Mouse (Mus musculus): ENCODE measurements around the gene Glrp1.

Gene Glrp1

DNA sequence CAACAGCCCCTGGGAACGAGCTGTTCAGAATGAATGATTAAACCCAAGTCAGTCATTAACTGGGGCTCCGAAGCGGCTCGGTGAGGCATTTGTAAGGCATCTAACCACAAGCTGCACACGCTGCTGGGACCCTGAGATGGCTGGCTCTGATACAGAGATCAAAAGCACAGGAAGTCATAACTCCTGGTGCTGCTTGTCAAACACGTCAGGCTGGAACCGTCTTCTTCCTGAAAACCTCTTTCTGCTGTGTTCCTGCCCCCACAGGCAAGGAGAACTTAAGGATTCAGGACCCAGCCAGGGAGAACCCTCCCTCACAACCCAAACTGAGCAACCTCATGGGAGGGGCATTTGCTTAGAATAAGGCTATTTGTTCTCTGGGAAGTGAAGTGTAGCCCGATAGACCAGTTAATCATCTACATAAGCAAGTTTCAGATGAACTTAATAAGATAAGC lies 34.3 kb downstream of the Glrp1 start:
- CTCF ChIA-PET, result interaction anchor here in 2 of 4 experiments (0.9 to 3.4 kb wide), 5 partner anchors 10 to 230 kb away, joined by 3 to 20 read pairs (median 7); no protein-coding TSS in a partner anchor
- POLR2A ChIA-PET, result interaction anchor here in 2 of 4 experiments (0.6 to 20.5 kb wide), 12 partner anchors 9 to 226 kb away, joined by 3 to 243 read pairs (median 6); no protein-coding TSS in a partner anchor

DNA sequence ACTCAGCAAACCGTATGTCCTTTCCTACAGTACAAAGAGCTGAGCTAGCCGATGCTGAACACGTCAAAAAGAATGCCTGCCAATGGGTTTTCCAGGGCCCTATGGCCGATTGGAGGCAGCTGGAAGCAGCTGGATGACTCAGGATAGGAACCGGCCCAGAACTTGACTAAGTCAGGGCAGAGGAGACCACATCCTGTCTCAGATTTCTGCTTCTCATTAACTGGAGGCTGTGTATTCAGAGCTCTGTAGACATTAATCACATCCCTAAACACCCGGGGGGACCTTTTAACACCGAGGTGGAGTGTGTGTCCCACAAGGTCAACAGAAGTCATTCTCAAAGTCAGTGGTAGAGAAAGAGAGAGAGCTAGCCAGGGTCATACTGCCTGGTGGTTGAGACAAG lies 35.3 kb downstream of the Glrp1 start:
- POLR2A ChIA-PET, result interaction anchor here (0.6 to 20.5 kb wide), 15 partner anchors 10 to 595 kb away, joined by 3 to 243 read pairs (median 4); partner anchors contain the start of gene Sh3bp4 (in 1 of the 4)
- CTCF ChIA-PET, result interaction anchor here in 3 of 4 experiments (0.9 to 3.4 kb wide), 6 partner anchors 9 to 231 kb away, joined by 3 to 20 read pairs (median 6); no protein-coding TSS in a partner anchor

DNA sequence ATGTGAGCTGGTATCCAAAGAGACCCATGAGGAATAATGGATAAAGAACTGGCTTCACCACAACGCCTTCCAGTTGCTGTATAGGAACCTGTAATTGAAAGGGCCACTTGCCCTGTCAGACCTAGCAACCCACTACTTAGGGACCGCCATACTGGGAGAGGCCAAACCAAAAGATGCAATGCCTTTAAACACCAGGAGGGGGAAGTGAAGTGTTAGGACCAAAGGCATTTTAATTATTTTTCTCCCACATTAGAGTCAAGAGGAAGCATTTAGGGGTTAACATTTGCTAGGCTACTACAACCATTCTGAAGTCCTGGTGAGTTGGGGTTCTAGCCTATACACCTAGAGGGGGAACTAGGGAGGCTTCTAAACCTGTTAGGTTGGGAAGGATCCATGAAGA lies 36.0 kb downstream of the Glrp1 start:
- CTCF ChIA-PET, result interaction anchor here in 3 of 4 experiments (0.5 to 3.4 kb wide), 5 partner anchors 8 to 23 kb away, joined by 3 to 20 read pairs (median 4); no protein-coding TSS in a partner anchor
- POLR2A ChIA-PET, result interaction anchor here in 2 of 4 experiments (1.1 to 20.5 kb wide), 9 partner anchors 9 to 41 kb away, joined by 3 to 243 read pairs (median 6); no protein-coding TSS in a partner anchor

DNA sequence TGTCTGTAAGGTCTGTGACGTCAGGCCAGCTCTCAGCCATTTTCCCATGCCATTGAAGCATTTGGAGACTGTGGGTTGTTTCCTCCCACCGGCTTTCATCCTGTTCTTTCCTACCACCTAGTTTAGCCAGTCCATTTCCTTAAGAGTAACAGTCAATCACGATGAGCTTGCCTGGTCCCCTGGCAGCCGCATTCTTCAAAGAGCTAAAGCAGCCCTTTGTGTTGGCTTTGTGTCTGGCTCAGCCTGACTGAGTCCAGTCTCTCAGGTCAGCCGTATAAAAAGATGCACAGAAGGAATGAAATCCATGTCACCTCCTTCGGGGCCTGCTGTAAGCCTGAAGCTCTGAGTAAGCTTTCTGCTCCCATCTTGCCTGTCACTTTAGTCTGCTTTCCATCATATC lies 37.6 kb downstream of the Glrp1 start:
- CTCF ChIA-PET, result interaction anchor here in 1 of 4 experiments (0.9 to 1.3 kb wide), 2 partner anchors 16 to 270 kb away, joined by 3 read pairs; no protein-coding TSS in a partner anchor
- POLR2A ChIA-PET, result interaction anchor here in 3 of 4 experiments (0.6 to 20.5 kb wide), 11 partner anchors 7 to 725 kb away, joined by 3 to 243 read pairs (median 4); no protein-coding TSS in a partner anchor

DNA sequence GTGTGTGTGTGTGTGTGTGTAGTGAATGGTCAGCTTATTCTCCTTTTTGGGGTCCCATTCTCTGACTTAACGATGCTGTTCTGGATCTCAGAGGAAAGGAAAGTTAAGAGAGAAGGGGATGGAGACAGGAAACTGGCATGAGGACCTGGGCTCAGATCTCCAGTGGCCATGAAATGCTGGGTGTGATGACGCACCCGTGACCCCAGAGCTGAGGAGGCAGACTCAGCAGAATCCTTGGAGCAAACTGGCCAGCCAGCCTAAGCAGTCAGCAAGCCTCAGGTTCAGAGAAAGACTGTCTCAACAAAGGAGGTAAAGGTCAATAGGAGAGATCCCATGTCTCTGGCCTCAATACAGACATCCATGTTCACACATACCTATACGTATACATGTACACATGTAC lies 40.1 kb downstream of the Glrp1 start:
- POLR2A ChIA-PET, result interaction anchor here in 3 of 4 experiments (0.6 to 20.5 kb wide), 7 partner anchors 11 to 286 kb away, joined by 3 to 243 read pairs (median 3); no protein-coding TSS in a partner anchor

DNA sequence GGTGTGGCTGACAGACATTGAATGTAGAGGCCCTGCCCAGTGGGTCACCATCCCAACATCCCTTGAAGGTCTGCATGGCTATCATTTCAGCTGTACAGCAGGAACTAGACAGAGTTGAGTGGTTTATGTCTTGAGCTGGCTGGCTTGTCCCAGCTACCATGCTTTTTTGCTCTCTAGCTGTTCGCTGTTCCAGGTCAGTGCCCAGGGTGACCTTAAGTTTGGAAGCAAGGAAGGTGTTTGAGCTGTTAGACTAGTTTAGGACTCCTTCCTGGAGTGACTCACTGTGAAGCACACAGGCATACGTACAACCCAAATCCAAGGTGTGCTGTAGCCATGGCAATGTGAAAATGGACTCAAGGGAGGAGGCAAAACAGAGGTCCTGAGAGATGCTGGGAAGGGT lies 41.5 kb downstream of the Glrp1 start:
- POLR2A ChIA-PET, result interaction anchor here in 2 of 4 experiments (0.7 to 20.5 kb wide), 8 partner anchors 9 to 234 kb away, joined by 3 to 243 read pairs (median 4); partner anchors contain the start of gene Arl4c (in 1 of the 2)
- CTCF ChIA-PET, result no interaction called here

More for the DNA sequence above, 40.1 kb downstream of the Glrp1 start:
- CTCF ChIA-PET, result interaction anchor here in 1 of 4 experiments (1.6 kb wide), 1 partner anchor 14 kb away, joined by 3 read pairs; no protein-coding TSS in a partner anchor

DNA sequence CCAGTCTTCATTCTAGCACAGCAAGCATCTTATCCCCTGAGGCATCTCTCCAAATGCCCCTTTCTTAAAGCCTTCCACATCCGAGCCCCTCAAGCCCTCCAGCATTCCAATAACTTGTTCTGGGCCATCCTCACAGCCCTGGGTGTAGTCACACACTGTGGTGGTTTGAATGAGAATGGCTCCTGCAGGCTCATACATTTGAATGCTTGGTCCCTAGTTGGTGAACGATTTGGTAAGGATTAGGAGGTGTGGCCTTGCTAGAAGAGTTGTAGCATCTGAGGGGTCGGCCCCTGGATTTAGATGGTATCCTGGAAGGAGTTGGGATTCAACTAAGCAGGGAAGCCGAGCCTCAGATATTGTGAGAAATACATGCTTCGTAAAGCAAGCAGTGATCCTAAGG lies 42.0 kb downstream of the Glrp1 start:
- CTCF ChIA-PET, result no interaction called here
- POLR2A ChIA-PET, result interaction anchor here in 2 of 4 experiments (0.7 to 20.5 kb wide), 10 partner anchors 9 to 338 kb away, joined by 3 to 243 read pairs (median 6); partner anchors contain the start of gene Arl4c (in 1 of the 2)

DNA sequence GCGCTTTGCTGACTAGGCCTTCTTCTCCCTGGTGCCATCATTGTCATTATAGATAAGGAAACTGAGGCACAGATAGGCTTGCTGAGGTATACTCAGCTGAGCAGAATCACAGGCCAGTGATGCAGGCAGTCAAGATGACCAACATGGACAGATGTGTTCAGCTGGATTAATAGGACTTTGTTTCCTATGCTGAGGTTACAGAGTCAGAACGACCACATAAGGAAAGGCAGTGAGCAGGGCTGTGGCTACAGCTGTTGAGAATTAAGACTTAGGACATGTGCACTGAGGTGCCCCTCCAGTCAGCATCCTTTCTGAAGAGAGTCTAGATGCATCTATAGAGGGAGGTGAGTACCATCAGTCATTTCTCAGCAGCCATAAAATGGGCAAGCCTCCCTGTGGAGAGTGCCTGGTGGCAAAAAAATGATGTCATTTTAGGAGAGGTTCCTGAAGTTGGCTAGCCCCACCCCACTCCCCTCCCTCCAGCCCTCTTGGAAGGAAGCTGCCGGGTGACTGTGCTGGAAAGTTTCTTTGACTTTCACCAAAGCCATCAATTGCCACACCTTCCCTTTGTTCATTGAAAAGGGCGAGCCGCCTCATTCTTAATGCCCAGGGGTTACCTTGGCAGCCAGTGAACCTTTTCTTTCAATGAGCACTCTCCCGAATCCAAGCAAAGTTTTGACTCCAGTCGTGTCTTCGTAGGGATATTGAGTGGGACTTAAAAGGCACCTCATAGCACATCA lies 43.4 kb downstream of the Glrp1 start:
- POLR2A ChIA-PET, result interaction anchor here in 3 of 4 experiments (0.6 to 20.5 kb wide), 25 partner anchors 8 to 1101 kb away, joined by 3 to 243 read pairs (median 6); partner anchors contain the start of gene Arl4c (in 2 of the 3)
- CTCF ChIA-PET, result interaction anchor here (0.6 to 2.8 kb wide), 14 partner anchors 8 to 276 kb away, joined by 3 to 13 read pairs (median 4); no protein-coding TSS in a partner anchor

DNA sequence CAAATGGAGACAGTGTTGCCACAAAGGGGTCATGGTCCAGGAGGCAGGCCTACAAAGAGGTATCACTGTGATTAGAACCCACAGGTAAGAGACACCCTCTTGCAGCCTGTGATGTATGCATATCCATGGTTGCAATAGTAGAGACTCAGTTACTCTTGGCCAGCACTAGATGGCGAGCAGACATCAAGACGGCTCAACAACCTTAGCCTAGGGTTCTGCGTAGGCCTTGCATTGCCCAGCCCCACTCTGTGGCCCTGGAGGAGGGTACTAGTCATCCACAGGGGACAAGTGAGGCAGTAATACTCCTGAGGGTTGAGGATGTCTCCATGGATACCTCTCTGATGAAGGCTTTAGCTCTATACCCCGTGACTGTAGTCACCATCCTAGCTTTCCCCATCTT lies 44.1 kb downstream of the Glrp1 start:
- ChIA-PET POLR2A (interaction anchor here in 3 of 4 experiments (0.6 to 20.5 kb wide), 22 partner anchors 8 to 1100 kb away, joined by 3 to 243 read pairs (median 8); partner anchors contain the start of gene Arl4c (in 2 of the 3)), CTCF (interaction anchor here (1.0 to 2.8 kb wide), 8 partner anchors 9 to 240 kb away, joined by 3 to 13 read pairs (median 6); no protein-coding TSS in a partner anchor)

DNA sequence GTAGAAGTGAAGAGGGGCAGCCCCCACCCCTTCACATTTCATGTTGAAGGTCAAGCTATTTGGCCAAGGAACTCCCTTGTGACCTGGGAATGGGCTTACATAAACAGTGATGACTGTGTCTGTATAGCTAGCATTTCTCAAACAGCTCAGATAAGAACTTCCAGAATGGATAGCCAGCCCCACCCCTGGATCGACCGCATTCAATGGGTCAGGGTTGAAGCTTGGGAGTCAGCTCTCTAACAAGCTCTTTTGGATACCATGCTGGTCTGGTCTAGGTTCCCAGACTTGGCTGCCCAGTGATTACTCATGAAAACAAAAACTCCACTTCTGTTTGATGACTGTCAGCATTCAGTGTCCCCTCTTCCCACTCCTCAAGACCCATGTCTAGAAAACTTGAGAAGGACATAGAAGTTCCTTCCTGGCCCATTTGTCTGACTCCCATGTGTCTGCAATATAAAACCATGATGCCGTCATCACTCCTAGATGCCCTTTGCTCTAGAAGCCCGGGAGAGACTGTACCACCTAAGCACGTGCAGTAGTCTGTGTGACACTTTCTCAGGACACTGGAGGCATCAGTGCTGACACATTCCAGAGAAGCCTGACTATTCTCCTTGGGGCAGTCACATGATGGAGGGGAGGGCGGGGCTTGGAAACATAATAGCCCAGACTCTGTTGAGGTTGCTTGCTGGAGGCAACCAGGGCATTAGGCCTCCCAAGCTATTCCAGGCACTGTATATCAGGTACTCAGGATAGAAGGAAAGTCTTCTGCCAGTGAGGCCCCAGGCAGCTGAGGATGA lies 45.6 kb downstream of the Glrp1 start:
- POLR2A ChIA-PET, result interaction anchor here (0.6 to 20.5 kb wide), 62 partner anchors 8 to 1938 kb away, joined by 3 to 243 read pairs (median 4); partner anchors contain the start of genes Arl4c (in 2 of the 4), Glrp1 (in 1 of the 4), Ptma (in 1 of the 4) and Sh3bp4 (in 1 of the 4)

DNA sequence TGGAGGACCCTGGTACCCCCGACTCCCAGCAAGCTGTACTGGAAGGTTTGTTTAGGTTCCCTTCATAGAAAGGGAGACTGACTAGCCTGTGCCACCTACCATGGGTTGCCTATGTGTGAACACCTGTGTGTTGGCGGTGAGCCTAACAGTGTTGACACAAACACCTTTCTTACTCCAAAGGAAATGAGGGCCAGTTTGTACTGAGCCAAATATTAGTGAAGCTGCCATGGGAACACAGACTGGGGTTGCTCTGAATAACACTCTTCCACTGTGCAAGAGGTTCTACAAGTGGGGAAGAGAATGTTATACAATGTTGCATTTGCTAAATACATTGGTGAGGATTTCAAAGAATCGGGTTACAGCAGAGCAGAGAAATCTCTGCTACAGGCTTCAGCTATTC lies 46.6 kb downstream of the Glrp1 start:
- ChIA-PET POLR2A (interaction anchor here in 3 of 4 experiments (0.7 to 20.5 kb wide), 33 partner anchors 8 to 1937 kb away, joined by 3 to 243 read pairs (median 4); partner anchors contain the start of genes Glrp1 (in 1 of the 3) and Ptma (in 1 of the 3)), CTCF (interaction anchor here in 1 of 4 experiments (2.2 kb wide), 1 partner anchor 242 kb away, joined by 7 read pairs; no protein-coding TSS in a partner anchor)

More for the DNA sequence above, 45.6 kb downstream of the Glrp1 start:
- CTCF ChIA-PET, result interaction anchor here in 3 of 4 experiments (0.6 to 2.8 kb wide), 6 partner anchors 8 to 241 kb away, joined by 3 to 13 read pairs (median 6); no protein-coding TSS in a partner anchor

DNA sequence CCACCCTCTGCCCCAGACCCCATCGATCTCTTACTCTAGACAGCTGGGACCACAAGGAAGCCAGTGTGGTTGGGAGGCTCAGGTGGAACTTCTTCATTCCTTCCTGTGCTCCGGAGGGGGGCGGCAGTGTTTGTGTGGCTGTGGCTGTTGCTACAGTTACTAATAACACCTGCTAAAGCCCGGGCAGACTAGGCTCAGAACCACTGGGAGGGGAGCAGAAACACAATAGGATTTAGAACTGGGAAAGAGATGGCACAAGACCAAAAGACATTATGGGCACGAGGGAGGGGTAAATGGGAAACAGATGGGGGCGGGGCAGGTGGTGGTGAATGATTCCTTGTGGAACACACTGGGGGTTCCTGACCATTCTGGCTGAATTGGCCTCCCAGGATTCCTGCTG lies 47.4 kb downstream of the Glrp1 start:
- ChIA-PET CTCF (interaction anchor here in 1 of 4 experiments (2.2 kb wide), 1 partner anchor 243 kb away, joined by 7 read pairs; no protein-coding TSS in a partner anchor), POLR2A (interaction anchor here in 2 of 4 experiments (0.6 to 20.5 kb wide), 12 partner anchors 7 to 243 kb away, joined by 3 to 243 read pairs (median 10); no protein-coding TSS in a partner anchor)

DNA sequence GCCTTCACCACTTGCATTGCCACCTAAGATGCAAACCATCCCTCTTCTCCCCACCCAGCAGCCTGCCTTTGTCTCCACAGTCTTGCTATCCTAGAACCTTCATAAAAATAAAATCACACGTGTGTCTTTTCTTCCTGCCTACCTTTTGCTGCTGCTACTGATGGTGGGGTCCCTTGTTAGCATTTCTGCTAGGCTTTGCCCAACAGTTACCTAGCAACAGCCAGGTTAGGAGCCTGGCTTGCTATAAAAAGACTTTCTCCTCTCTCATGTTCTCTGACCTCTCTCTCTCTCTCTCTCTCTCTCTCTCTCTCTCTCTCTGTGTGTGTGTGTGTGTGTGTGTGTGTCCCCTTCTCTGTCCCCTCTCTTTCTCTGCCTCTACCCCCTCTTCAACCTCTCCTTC lies 48.8 kb downstream of the Glrp1 start:
- CTCF ChIA-PET, result no interaction called here

DNA sequence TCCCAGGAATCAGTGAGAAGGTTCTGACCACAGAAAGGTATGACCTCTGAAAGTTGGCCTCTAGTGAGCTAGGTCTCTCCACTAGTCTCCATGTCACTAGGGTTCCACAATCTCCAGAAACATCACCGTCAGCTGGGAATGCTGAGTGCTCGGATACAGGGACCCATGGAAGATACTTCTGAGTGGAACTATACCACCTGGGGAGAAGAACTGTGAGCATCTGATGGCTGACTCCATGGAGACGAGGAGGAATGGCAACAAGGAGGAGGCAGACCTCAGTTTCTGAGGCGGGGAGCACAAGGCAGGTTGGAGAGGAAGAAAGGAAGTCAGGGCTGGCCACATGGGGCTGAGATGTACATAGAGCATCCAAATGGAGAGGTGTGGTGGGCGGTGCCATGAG lies 50.2 kb downstream of the Glrp1 start:
- ChIA-PET CTCF (interaction anchor here in 1 of 4 experiments (0.7 kb wide), 1 partner anchor 341 kb away, joined by 9 read pairs; no protein-coding TSS in a partner anchor), POLR2A (interaction anchor here in 3 of 4 experiments (0.6 to 11.2 kb wide), 40 partner anchors 9 to 729 kb away, joined by 3 to 243 read pairs (median 5); partner anchors contain the start of genes Arl4c (in 2 of the 3) and Sh3bp4 (in 1 of the 3))

More for the DNA sequence above, 48.8 kb downstream of the Glrp1 start:
- POLR2A ChIA-PET, result interaction anchor here in 2 of 4 experiments (0.8 to 11.2 kb wide), 2 partner anchors 11 to 14 kb away, joined by 3 to 243 read pairs; no protein-coding TSS in a partner anchor

DNA sequence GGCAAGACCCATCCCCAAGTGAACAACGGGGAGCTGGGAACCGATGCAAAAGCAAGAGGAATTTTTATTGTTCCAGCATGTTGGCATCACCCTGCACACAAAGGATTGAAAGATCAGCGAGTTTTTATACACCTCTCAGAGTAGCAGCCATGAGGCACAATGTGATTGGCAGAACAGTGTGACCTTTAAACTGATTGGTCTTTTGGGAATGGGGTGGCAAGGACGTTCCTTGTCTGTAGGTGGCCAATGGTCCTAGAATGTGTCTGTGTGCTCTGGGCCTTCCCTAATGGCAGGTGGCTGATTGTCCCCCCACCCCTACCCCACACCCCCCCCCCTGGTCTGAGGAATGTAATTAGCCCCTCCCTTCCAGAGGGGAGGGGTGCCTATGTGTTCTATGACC lies 50.7 kb downstream of the Glrp1 start:
- ChIA-PET POLR2A (interaction anchor here in 3 of 4 experiments (0.6 to 11.2 kb wide), 44 partner anchors 9 to 730 kb away, joined by 3 to 243 read pairs (median 5); partner anchors contain the start of genes Arl4c (in 3 of the 3) and Sh3bp4 (in 1 of the 3)), CTCF (interaction anchor here in 3 of 4 experiments (0.7 to 1.7 kb wide), 5 partner anchors 31 to 732 kb away, joined by 3 to 9 read pairs (median 4); partner anchors contain the start of gene Arl4c (in 1 of the 3))

DNA sequence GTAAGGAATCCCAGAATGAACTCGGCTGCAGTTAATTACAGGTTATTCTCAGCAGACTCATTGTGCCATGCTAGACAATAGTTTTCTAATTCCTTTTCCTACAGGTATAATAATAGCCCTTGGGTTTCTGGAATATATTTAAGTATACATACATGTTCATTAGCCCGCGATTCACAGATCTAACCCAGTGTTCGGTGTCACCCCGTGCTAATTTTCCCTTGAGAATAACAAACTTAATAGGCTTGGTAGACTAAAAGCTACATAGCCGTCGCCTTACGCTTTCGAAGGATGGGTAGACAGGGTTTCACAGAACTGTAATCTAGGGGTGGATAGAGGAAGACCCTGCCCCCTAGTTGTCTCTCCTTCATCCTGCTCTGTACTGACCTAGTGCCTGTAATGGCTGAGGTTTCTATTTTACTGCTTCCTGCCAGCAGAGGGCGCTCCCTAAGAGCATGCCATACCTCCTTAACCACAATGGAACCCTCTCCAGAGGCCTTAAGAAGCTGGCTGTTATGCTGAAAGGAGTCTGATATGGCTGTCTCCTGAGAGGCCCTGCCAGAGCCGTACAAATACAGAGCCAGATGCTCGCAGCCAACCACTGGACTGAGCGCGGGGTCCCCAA lies 53.3 kb downstream of the Glrp1 start:
- CTCF ChIA-PET, result interaction anchor here (0.5 to 3.4 kb wide), 51 partner anchors 9 to 1221 kb away, joined by 3 to 30 read pairs (median 4); partner anchors contain the start of gene Glrp1 (in 1 of the 4)

More for the DNA sequence above, 53.3 kb downstream of the Glrp1 start:
- POLR2A ChIA-PET, result interaction anchor here (0.6 to 11.2 kb wide), 35 partner anchors 8 to 1336 kb away, joined by 3 to 243 read pairs (median 4); partner anchors contain the start of genes Arl4c (in 3 of the 4) and Sh3bp4 (in 2 of the 4)

All from embryonic stem cell, embryonic (primary cell).